ENCODE assay signal across 8 mouse cellular contexts in genomic region chr12:80463666-80464269, GRCm38 (mm10). TPM values are rescaled to one million over a fixed set of nuclear protein-coding genes. Genes with fewer than 3 reads are reported as not detected.
DNase-seq lines count a peak whose midpoint lies in the region; ATAC-seq and TF ChIP-seq lines count a peak whose summit lies in the region.

No protein-coding gene starts in this region.

- H3K9ac ChIP-seq in intestine, embryonic 15.5 days: peak overlapping the region; percentile 76
- peak overlapping the region; percentile 85 for H3K9ac ChIP-seq in midbrain, embryonic 14.5 days (replicated peaks; ENCODE audit: low read length)

- H3K4me3 ChIP-seq in bone marrow macrophage, adult 2 months (ENCODE audit: insufficient read depth, low read length): peak overlapping the region; percentile 82
- peak overlapping the region; percentile 97 for H3K4me3 ChIP-seq in gastrocnemius, adult 2 months
- H3K4me3 ChIP-seq in intestine, embryonic 15.5 days (replicated peaks): peak overlapping the region; percentile 89
- H3K4me3 ChIP-seq in midbrain, embryonic 14.5 days (replicated peaks; ENCODE audit: low read depth, low read length): peak overlapping the region; percentile 92

- intact Hi-C loops in gastrocnemius, adult 2 months (cut with DNase I): loop anchor here (2.0 to 10.0 kb wide), 2 partner anchors 27 to 181 kb away; partner anchors contain the start of genes Dcaf5, Erh and Slc39a9

- no peaks in the 10 kb centered on the region for H3K9me3 ChIP-seq in intestine, embryonic 15.5 days
- no peaks in the 10 kb centered on the region for H3K9me3 ChIP-seq in midbrain, embryonic 14.5 days (ENCODE audit: control insufficient read depth, low read length)

- H3K4me2 ChIP-seq in intestine, embryonic 15.5 days (replicated peaks): peak overlapping the region; percentile 82
- peak overlapping the region; percentile 87 for H3K4me2 ChIP-seq in midbrain, embryonic 14.5 days (ENCODE audit: low read length)

- DNase-seq in kidney, adult 9 months: peak; percentile 12
- DNase-seq in kidney, adult 8-10 months: no peak
- DNase-seq in gastrocnemius, adult 2 months: peak; percentile 58
- DNase-seq in midbrain, embryonic 14.5 days: peak; percentile 40
- no peak for DNase-seq in testis, postnatal 14 days (ENCODE audit: low spot score)

- 11% methylated on average over 17 of the region's 17 CpGs for WGBS in intestine, embryonic 15.5 days
- 6% methylated on average over 17 of the region's 17 CpGs for WGBS in midbrain, embryonic 14.5 days

- no peak overlapping the region for H3K27ac ChIP-seq in bone marrow macrophage, adult 2 months (ENCODE audit: insufficient read depth, low read depth, low read length)
- peak overlapping the region; percentile 97 for H3K27ac ChIP-seq in gastrocnemius, adult 2 months
- H3K27ac ChIP-seq in intestine, embryonic 15.5 days: peak overlapping the region; percentile 83
- peak overlapping the region; percentile 78 for H3K27ac ChIP-seq in midbrain, embryonic 14.5 days (replicated peaks; ENCODE audit: low read depth, low read length)

- no peaks in the 10 kb centered on the region for H3K36me3 ChIP-seq in intestine, embryonic 15.5 days
- H3K36me3 ChIP-seq in midbrain, embryonic 14.5 days (ENCODE audit: control insufficient read depth, insufficient read depth, low read length): no peaks in the 10 kb centered on the region

- ATAC-seq in intestine, embryonic 15.5 days: no peak
- no peak for ATAC-seq in midbrain, embryonic 14.5 days (ENCODE audit: low FRiP score, low TSS enrichment)
- no peak for ATAC-seq in erythroid progenitor cell, adult 5-6 weeks (replicated peaks; ENCODE audit: low FRiP score, poor library complexity, severe bottlenecking)

- TF ChIP-seq POLR2A in bone marrow macrophage, adult 2 months (IDR thresholded peaks at IDR 0.05; ENCODE audit: borderline replicate concordance, low read depth, low read length): no peak

- no peaks in the 10 kb centered on the region for H3K27me3 ChIP-seq in intestine, embryonic 15.5 days (replicated peaks)
- no peaks in the 10 kb centered on the region for H3K27me3 ChIP-seq in midbrain, embryonic 14.5 days (ENCODE audit: control insufficient read depth, insufficient read depth, low read length)

- no peak for TF ChIP-seq CTCF in bone marrow macrophage, adult 2 months (IDR thresholded peaks at IDR 0.05; ENCODE audit: low read depth, low read length)
- no peak for TF ChIP-seq CTCF in gastrocnemius, adult 2 months (IDR thresholded peaks at IDR 0.05)

- no peaks in the 10 kb centered on the region; the same call in 1 of the 2 replicates for H3K4me1 ChIP-seq in bone marrow macrophage, adult 2 months (ENCODE audit: control insufficient read depth, insufficient read depth, low read length)
- no peaks in the 10 kb centered on the region; the same call in 1 of the 2 replicates for H3K4me1 ChIP-seq in intestine, embryonic 15.5 days (replicated peaks)
- H3K4me1 ChIP-seq in midbrain, embryonic 14.5 days (ENCODE audit: control insufficient read depth, insufficient read depth, low read length): peaks cover 8% of the 10 kb centered on the region

RNA-seq across cellular contexts. Expression of gene Exd2, which starts 0.9 kb away (rescaled TPM):
- polyA plus RNA-seq in bone marrow macrophage, adult 2 months (2012; ENCODE audit: insufficient read depth, insufficient read length, missing spikeins): 14.5 and 15.8 TPM in 2 replicates
- total RNA-seq in gastrocnemius, adult 2 months (2021): 10 to 100 TPM; 35.0 to 46.8 TPM
- 22.4 and 23.1 TPM in 2 replicates for polyA plus RNA-seq in intestine, embryonic 15.5 days (2015; fragmentation: Nextera tagmentation; extraction: Ambion mirVana)
- polyA plus RNA-seq in midbrain, embryonic 14.5 days (2014; fragmentation: Nextera tagmentation; extraction: Ambion mirVana): 52.9 and 59.7 TPM in 2 replicates
- 2.2 and 9.6 TPM in 2 replicates for total RNA-seq in erythroid progenitor cell, adult 5-6 weeks (2015; ENCODE audit: low replicate concordance)
- 0.77 and 21.9 TPM in 2 replicates for total RNA-seq in erythroid progenitor cell, adult 5-6 weeks (2017; ENCODE audit: low replicate concordance)

RNA-seq across cellular contexts. Expression of gene Dcaf5, which starts 27.4 kb away (rescaled TPM):
- polyA plus RNA-seq in bone marrow macrophage, adult 2 months (2012; ENCODE audit: insufficient read depth, insufficient read length, missing spikeins): 18.0 and 18.1 TPM in 2 replicates
- total RNA-seq in gastrocnemius, adult 2 months (2021): 10 to 100 TPM; 39.4 to 50.8 TPM
- 8.8 and 10.4 TPM in 2 replicates for polyA plus RNA-seq in intestine, embryonic 15.5 days (2015; fragmentation: Nextera tagmentation; extraction: Ambion mirVana)
- 28.0 and 29.9 TPM in 2 replicates for polyA plus RNA-seq in midbrain, embryonic 14.5 days (2014; fragmentation: Nextera tagmentation; extraction: Ambion mirVana)
- 1.3 and 20.2 TPM in 2 replicates for total RNA-seq in erythroid progenitor cell, adult 5-6 weeks (2015; ENCODE audit: low replicate concordance)
- total RNA-seq in erythroid progenitor cell, adult 5-6 weeks (2017; ENCODE audit: low replicate concordance): 2.4 and 3.2 TPM in 2 replicates

RNA-seq across cellular contexts. Expression of gene Galnt16, which starts 54.3 kb away (rescaled TPM):
- not detected in 2 replicates for polyA plus RNA-seq in bone marrow macrophage, adult 2 months (2012; ENCODE audit: insufficient read depth, insufficient read length, missing spikeins)
- total RNA-seq in gastrocnemius, adult 2 months (2021): 1 to 10 TPM; 2.4 to 3.8 TPM
- 8.9 and 9.2 TPM in 2 replicates for polyA plus RNA-seq in intestine, embryonic 15.5 days (2015; fragmentation: Nextera tagmentation; extraction: Ambion mirVana)
- 21.7 and 30.4 TPM in 2 replicates for polyA plus RNA-seq in midbrain, embryonic 14.5 days (2014; fragmentation: Nextera tagmentation; extraction: Ambion mirVana)
- not detected in 2 replicates for total RNA-seq in erythroid progenitor cell, adult 5-6 weeks (2015; ENCODE audit: low replicate concordance)
- not detected in 2 replicates for total RNA-seq in erythroid progenitor cell, adult 5-6 weeks (2017; ENCODE audit: low replicate concordance)

Comparison
In these comparisons a context has a peak if more than half of its experiments do, and no peak if none do; other contexts are left out.
1. DNase-seq: peak in kidney, adult 9 months (single experiment), gastrocnemius, adult 2 months (single experiment) and midbrain, embryonic 14.5 days (single experiment); none in kidney, adult 8-10 months (0 of 2) and testis, postnatal 14 days (single experiment).
2. Peak in every context shown above with its lines, with median percentiles within 50 percentile points of each other: H3K4me3 ChIP-seq.